Mouse (Mus musculus): Measurements from ENCODE around the gene Ppp1cc.

DNA sequence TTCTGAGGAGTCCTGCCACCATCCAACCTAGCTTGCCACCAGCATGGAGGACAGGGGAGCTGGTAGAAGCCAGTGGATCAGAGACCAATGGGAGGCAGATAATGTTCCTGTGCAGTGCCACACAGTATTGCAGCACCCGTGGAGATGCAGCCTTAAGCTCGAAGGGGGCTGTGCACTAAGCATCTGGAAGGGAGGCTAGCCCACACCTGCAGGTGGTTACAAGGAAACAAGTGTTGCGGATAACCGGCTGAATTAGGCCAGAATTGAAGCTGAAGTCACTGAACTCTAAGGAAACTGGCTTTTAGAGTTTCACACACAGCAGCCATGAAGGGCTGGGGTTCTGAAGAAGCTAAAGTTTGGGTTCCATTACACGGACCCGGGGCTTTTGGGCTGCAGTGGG, 50.8 kb downstream of the Ppp1cc start:
- TF ChIP-seq CTCF (IDR thresholded peaks at IDR 0.05; ENCODE audit: low read depth) = no peak
- no peak for TF ChIP-seq EP300 (IDR thresholded peaks at IDR 0.05; ENCODE audit: low read depth)

All from heart, postnatal 0 days (tissue).